Mouse (Mus musculus) urinary bladder, postnatal 36 days (tissue): ENCODE data around the gene Tert.

Experiments used
- DNase-seq, 2 experiments: peaks; one replicate each; pipeline ENCODE4 v3.0.0; 2022; ENCODE audit warnings: low spot score in 2 of 2, mixed read lengths in 1 of 2

Tert gene

DNA sequence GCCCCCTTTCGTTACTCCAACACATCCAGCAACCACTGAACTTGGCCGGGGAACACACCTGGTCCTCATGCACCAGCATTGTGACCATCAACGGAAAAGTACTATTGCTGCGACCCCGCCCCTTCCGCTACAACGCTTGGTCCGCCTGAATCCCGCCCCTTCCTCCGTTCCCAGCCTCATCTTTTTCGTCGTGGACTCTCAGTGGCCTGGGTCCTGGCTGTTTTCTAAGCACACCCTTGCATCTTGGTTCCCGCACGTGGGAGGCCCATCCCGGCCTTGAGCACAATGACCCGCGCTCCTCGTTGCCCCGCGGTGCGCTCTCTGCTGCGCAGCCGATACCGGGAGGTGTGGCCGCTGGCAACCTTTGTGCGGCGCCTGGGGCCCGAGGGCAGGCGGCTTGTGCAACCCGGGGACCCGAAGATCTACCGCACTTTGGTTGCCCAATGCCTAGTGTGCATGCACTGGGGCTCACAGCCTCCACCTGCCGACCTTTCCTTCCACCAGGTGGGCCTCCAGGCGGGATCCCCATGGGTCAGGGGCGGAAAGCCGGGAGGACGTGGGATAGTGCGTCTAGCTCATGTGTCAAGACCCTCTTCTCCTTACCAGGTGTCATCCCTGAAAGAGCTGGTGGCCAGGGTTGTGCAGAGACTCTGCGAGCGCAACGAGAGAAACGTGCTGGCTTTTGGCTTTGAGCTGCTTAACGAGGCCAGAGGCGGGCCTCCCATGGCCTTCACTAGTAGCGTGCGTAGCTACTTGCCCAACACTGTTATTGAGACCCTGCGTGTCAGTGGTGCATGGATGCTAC is at the start of gene Tert:
TSS of gene Tert (plus strand) at position 167 of the 805 bp plus-strand sequence.
- DNase-seq: peak; percentile 41 to 44

DNA sequence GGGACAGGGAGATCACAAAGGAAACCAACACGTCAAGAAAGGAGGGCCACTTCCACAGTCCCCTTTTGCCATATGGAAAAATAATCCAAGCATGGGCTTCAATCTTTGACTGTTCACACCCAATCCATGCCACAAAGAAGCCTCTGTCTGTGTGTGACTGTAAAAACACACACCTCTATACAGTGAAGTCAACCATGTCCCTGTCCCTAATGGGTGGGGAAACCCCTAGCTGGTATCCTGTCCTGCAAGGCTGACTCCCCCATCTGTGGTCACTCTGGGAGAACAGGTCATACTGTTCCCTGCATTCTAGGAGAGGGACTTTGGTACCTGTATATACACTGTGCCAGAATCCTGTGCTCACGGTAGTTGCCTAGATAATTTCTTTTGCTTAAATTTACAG is 49.4 kb upstream of the Tert start:
- no peak for DNase-seq

DNA sequence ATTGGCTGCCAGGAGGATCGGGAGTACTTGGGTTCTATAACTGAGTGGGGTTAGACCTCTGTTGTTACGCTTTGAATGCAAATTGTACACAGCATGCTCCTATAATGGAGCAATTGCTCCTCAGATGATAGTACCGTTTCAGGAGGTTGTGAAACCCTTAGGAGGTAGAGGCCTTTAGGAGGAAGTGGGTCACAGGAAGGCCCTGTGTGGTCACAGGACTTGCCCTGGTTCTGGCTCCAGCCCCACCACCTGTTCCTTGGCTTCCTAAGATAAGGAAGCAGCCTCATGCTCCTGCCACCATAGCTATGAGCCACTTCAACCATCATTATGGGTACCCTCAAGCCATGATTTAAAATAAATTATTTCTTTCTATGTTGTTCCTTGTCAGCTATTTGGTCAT is 35.2 kb upstream of the Tert start:
- DNase-seq: no peak

DNA sequence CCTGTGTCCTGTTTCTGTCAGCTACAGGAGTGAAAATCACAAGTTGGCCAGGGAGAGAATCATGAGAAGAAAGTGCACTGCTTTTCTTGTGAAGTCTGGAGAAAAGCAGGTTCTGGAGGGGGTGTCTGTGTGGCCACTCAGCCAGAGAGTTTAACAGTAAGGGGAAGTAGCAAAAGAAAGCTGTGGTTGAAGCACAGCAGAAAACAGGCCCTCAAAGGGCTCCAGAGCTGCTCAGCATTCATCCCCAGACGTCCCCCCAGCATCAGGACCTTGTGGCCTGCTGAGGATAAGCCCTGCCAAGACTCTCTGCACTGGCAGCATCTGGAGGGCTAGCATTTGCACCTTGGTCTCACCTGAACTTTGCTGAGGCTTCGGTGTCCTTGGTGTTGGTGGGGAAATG is 34.2 kb upstream of the Tert start:
- DNase-seq: no peak

DNA sequence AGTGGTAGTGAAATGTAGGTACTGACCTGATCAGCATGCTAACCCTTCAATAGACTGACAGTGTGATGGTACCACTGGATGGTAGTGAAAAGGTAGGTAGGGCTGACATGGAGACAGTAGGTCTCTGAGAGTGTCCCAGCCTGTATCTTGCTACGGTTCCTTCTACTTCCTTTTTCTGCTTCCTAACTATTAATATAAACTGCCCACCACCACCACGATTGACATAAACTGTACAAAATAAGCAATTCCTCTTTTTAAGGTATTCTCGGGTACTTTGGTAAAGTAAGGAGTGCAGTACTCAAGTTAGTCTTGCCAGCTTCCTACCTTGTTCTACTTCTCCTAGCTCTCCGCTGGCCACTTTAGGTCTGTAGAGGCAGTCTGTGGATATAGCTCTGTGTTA is 30.4 kb upstream of the Tert start:
- no peak for DNase-seq

DNA sequence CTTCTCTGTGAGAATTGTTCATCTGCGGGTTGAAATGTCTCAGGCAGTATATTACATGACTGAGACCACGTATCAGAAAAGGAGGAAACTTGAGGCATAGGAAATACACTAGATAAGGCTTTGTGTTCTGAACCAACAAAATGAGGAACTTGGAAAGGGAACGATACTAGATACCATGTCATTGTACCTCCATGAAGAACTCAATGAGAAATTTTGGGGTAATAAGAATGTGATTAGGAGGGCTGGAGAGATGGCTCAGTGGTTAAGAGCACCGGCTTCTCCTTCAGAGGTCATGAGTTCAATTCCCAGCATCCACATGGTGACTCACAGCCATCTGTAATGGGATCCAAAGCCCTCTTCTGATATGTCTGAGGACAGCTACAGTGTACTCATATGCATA is 26.5 kb upstream of the Tert start:
- DNase-seq: no peak

- no peak for DNase-seq
Observed at GRCm38 (mm10) chr13:73603046-73603445, 23.7 kb upstream of the Tert start.

GRCm38 (mm10) chr13:73603522-73604155 is 23.1 kb upstream of the Tert start, which contains the start of gene Clptm1l:
Gene Clptm1l (plus strand): TSS chr13:73604006.
- DNase-seq: peak; percentile 95 to 98

- DNase-seq: peak; percentile 17 to 35
Observed at GRCm38 (mm10) chr13:73604156-73604957, 22.4 kb upstream of the Tert start.

DNA sequence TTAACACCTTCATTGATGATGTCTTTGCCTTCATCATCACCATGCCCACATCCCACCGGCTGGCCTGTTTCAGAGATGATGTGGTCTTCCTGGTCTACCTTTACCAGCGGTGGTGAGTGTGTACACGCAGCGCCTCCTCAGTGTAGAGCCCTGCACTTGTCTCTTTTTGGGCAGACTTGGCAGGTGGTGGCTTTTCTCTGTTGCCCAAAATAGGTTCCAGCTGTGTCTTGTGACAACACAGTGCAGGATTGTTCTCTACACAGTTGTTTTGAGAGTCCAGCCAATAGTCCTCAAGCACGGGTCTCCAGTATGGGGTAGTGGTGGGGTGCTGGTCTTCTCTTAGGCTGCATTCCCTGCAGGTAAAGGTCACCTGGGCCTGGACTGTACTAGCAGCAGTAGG is 8.3 kb upstream of the Tert start:
- no peak for DNase-seq

DNA sequence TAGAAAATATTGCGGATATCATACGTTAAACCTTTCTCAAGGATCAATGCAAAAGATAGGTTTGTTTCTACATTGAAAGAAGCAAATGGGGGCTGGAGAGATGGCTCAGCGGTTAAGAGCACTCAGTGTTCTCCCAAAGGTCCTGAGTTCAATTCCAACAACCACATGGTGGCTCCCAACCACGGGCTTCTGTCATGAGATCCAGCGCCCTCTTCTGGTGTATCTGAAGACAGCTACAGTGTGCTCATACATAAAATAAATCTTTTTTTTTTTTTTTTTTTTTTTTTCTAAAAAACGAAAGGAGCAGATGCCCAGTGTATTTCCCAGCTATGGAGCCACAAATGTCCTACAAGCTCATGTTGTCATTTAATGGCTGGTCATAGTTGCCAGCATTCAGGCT is 6.1 kb upstream of the Tert start:
- DNase-seq: no peak

DNA sequence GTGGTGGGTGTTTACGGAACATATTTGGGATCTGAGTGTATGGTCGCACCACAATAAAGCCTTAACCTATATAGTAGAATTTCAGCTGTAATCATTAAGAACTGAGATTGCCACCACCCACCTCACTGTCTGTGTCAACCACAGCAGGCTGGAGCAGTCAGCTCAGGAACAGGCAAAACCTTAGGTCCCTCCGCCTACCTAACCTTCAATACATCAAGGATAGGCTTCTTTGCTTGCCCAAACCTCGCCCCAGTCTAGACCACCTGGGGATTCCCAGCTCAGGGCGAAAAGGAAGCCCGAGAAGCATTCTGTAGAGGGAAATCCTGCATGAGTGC is 334 bp upstream of the Tert start:
- no peak for DNase-seq

- DNase-seq: no peak
Observed at GRCm38 (mm10) chr13:73628586-73629113, 1.9 kb downstream of the Tert start.

DNA sequence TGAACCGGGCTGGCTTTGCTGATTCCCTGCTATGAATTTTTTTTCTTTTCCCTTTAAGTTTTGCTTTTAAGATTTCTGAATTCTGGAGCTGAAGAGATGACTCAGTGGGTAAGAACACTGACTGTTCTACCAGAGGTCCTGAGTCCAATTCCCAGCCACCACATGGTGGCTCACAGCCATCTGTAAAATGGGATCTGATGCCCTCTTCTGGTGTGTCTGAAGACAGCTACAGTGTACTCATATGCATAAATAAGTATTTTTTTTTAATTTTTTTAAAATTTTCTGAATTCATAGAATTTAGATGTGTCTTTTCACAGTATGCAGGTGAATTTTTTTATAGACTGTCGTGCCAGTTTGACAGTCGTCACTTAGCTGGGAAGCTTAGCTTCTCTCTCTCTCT is 5.1 kb downstream of the Tert start:
- no peak for DNase-seq

GRCm38 (mm10) chr13:73637826-73638225 is 11.1 kb downstream of the Tert start:
- DNase-seq: no peak

- DNase-seq: no peak
Observed at GRCm38 (mm10) chr13:73641296-73641695, 14.6 kb downstream of the Tert start.

DNA sequence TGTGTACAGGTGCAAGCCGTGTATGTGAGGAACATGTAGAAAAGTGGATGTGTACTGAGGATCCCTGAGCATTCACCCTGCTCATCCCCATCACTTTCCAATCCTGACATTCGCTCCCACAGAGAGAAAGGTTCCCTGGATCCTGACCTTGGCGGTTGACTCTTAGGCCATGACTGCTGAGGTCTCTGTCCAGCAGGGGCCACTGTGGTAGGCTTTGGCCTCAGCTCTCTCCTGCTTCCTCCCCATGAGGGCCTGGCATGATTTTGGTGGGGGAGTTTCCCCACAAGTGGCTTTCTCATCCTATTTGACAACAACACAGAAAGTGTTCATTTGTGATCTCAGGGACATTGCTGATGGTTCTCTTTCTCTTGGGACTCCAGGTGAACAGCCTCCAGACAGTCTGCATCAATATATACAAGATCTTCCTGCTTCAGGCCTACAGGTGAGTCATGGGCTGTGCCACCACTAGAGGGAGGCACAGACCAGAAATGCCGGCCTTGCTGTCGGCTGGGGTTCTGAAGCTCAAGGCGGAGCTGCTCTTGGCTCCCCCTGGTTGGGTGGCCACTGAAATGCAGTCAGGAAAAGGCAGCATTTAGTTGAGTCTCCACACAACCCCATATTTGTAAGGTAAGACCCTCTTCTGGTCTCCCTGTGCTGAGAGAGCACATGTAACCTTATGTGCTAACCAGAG is 19.8 kb downstream of the Tert start:
- DNase-seq: peak; percentile 10 to 40

GRCm38 (mm10) chr13:73653266-73653665 is 26.6 kb downstream of the Tert start:
- DNase-seq: no peak

DNA sequence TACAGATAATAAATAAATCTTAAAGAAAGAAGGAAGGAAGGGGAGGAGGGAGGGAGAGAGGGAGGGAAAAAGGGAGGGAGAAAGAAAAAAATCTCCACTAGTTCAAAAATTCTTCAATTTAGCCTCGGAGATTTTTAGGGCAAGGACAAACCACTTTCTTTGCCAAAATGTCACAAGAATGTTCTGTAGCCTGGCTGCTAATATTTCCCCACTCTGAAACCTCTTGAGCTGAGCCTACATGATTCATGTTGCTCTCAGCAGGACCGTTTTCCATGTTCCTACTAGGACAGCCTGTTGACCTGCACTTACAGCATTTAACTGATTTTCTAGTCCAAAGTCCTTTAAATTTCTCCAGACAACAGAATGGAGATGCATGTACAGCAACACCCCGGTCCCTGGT is 28.3 kb downstream of the Tert start:
- DNase-seq: no peak

GRCm38 (mm10) chr13:73658953-73659352 is 32.2 kb downstream of the Tert start:
- DNase-seq: no peak

GRCm38 (mm10) chr13:73660163-73660695 is 33.5 kb downstream of the Tert start:
- DNase-seq: no peak

DNA sequence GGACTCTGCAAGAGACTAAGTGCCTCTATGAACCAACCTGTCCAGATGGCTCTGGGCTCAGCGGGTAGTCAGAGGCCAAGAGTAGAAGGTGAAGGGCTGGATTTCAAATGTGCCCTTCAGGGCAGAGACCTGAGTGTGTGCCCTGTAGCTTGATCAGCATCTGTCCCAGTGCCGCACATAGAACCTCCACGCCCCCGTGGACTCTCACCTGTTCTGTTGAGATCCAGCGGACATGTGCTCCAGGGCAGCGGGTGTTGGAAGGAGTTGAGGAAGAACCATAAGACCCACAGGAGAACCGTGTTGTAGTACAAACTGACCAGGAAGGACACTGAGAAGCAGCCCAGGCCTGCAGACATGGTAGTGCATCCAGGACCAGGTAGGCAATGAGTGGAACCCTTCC is 48.5 kb downstream of the Tert start:
- DNase-seq: no peak
